9 mouse cellular contexts compared by ENCODE assay signal in the genomic region with DNA sequence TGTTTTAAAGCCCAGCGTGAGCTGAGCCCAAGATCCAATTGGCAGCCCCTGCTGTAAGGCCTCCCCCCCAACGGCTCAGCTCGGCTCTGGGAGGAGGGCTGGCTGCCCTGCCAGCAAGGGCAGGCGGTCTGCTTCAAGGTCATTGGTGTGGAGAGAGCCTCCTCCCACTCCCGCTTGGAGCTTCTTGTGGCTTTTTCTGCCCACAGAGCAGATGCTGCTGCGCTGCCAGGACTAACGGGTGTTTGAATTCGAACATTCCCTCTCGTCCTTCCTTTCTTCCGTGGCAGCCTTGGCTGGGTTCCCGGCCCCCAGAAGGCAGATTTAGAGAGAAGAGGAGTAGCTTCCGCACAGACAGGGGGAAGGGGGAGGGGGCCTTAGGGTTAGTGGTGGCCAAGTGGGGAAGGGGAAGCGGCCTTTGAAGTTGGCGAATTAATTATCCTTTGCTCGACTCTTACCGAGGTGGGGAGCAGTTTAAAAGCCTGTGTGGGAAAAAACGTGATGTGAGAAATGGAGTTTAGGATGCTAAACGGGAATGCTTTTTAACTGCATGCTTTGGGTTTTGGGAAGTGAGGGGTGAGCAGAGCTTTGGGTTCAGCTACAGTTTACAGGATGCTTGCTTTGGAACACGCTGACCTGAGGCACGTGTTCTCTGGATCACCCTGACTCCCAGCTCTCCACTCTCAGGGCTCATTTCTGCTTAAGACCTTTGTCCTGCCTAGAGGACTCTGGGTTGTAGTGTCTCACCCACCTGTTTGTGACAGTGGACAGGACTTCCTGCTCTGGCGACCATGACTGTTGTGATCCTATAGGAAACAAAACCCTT.
DNase-seq lines count a peak whose midpoint lies in the region; ATAC-seq and TF ChIP-seq lines count a peak whose summit lies in the region.
"Had no signal": no experiment of that assay in that cellular context is flagged by ENCODE, and none has a peak within 500 bp of the region (broad histone marks: within the 10 kb centered on the region; RNA-seq: fewer than 3 reads in every experiment).

No protein-coding gene starts in this region.

- 4% methylated on average over 21 of the region's 21 CpGs for WGBS in kidney, embryonic 15.5 days
- 7% methylated on average over 21 of the region's 21 CpGs for WGBS in heart, adult 2 months
- WGBS in limb, embryonic 15.5 days: 2% methylated on average over 21 of the region's 21 CpGs

- TF ChIP-seq POLR2A in heart, adult 2 months (IDR thresholded peaks at IDR 0.05; ENCODE audit: insufficient read depth, low read depth, low read length): no peak
- no peak for TF ChIP-seq POLR2A in myocyte (IDR thresholded peaks at IDR 0.05; ENCODE audit: insufficient read length, low read depth)

- H3K27ac ChIP-seq in kidney, embryonic 15.5 days: peak overlapping the region; percentile 83
- H3K27ac ChIP-seq in heart, adult 2 months: no peak overlapping the region
- H3K27ac ChIP-seq in limb, embryonic 15.5 days: peak overlapping the region; percentile 48; the same call in 1 of the 2 replicates

- no peaks in the 10 kb centered on the region for H3K36me3 ChIP-seq in kidney, embryonic 15.5 days
- no peaks in the 10 kb centered on the region for H3K36me3 ChIP-seq in heart, adult 2 months (ENCODE audit: control insufficient read depth, insufficient read depth, low read length)
- no peaks in the 10 kb centered on the region for H3K36me3 ChIP-seq in limb, embryonic 15.5 days
- H3K36me3 ChIP-seq in myocyte (ENCODE audit: control insufficient read depth, insufficient read depth): no peaks in the 10 kb centered on the region
- H3K36me3 ChIP-seq: G1E had no signal

- H3K9me3 ChIP-seq in kidney, embryonic 15.5 days (replicated peaks): no peaks in the 10 kb centered on the region
- no peaks in the 10 kb centered on the region for H3K9me3 ChIP-seq in limb, embryonic 15.5 days

- peak; percentile 89 for ATAC-seq in kidney, embryonic 15.5 days (replicated peaks; ENCODE audit: low FRiP score)
- peak; percentile 62 for ATAC-seq in limb, embryonic 15.5 days (ENCODE audit: insufficient number of reproducible peaks, low FRiP score, low TSS enrichment, low read depth)

- TF ChIP-seq EP300 in heart, adult 2 months (IDR thresholded peaks at IDR 0.05; ENCODE audit: insufficient read depth, low read depth, low read length): no peak

- peak overlapping the region; percentile 25 for H3K4me3 ChIP-seq in kidney, embryonic 15.5 days (replicated peaks)
- H3K4me3 ChIP-seq in heart, adult 2 months: no peak overlapping the region
- H3K4me3 ChIP-seq in limb, embryonic 15.5 days: peak overlapping the region; percentile 3
- no peak overlapping the region for H3K4me3 ChIP-seq in myocyte

- H3K4me1 ChIP-seq in kidney, embryonic 15.5 days: peaks cover 14% of the 10 kb centered on the region
- peaks cover 1% of the 10 kb centered on the region; the same call in 1 of the 2 replicates for H3K4me1 ChIP-seq in heart, adult 2 months (ENCODE audit: control insufficient read depth, insufficient read depth, low read length)
- peaks cover 14% of the 10 kb centered on the region for H3K4me1 ChIP-seq in limb, embryonic 15.5 days

- H3ac ChIP-seq in myocyte (ENCODE audit: control insufficient read depth, insufficient read length): no peak overlapping the region

- no peaks in the 10 kb centered on the region for H3K27me3 ChIP-seq in kidney, embryonic 15.5 days
- H3K27me3 ChIP-seq in heart, adult 2 months (ENCODE audit: control insufficient read depth, insufficient read depth, low read length): no peaks in the 10 kb centered on the region
- H3K27me3 ChIP-seq in limb, embryonic 15.5 days: no peaks in the 10 kb centered on the region
- no peaks in the 10 kb centered on the region for H3K27me3 ChIP-seq in myocyte (ENCODE audit: control insufficient read depth, insufficient read depth, insufficient read length)

- 0 out of 2 replicates have a peak overlapping the region, but pooled peaks have one; percentile 14 for H3K9ac ChIP-seq in kidney, embryonic 15.5 days
- H3K9ac ChIP-seq in heart, adult 2 months (ENCODE audit: low read depth, low read length): no peak overlapping the region
- H3K9ac ChIP-seq in limb, embryonic 15.5 days: 0 out of 2 replicates have a peak overlapping the region, but pooled peaks have one; percentile 0

- intact Hi-C loops in heart, adult 2 months (cut with DNase I): no loop called here

- TF ChIP-seq CTCF in heart, adult 2 months (IDR thresholded peaks at IDR 0.05): no peak

- H3K4me2 ChIP-seq in kidney, embryonic 15.5 days: peak overlapping the region; percentile 55
- H3K4me2 ChIP-seq in limb, embryonic 15.5 days: peak overlapping the region; percentile 39
- peak overlapping the region; percentile 58 for H3K4me2 ChIP-seq in myocyte (ENCODE audit: low read depth)

- no peak for DNase-seq in kidney, adult 18-20 months
- DNase-seq in embryo, embryonic 10 days (ENCODE audit: low spot score): peak; percentile 69
- peak; percentile 49 to 51 for DNase-seq in heart, adult 2 months
- peak; percentile 71 for DNase-seq in kidney, postnatal 10 days
- DNase-seq in testis, postnatal 10 days (ENCODE audit: low spot score): peak; percentile 81

- no peaks in the 10 kb centered on the region for H3K79me2 ChIP-seq in heart, adult 2 months (replicated peaks; ENCODE audit: control insufficient read depth, insufficient read depth, low read length)
- no peaks in the 10 kb centered on the region for H3K79me2 ChIP-seq in myocyte (ENCODE audit: control insufficient read depth, insufficient read depth)

TF ChIP-seq in myocyte, 11 proteins besides CTCF, POLR2A, EP300 and RAD21:
- TF ChIP-seq POLR2AphosphoS2 (IDR thresholded peaks at IDR 0.05; ENCODE audit: insufficient read length, low read depth) (no peak), REST (IDR thresholded peaks at IDR 0.05; ENCODE audit: insufficient read depth, insufficient read length) (no peak), E2F4 (IDR thresholded peaks at IDR 0.05; ENCODE audit: insufficient read depth) (no peak), TCF12 (IDR thresholded peaks at IDR 0.05; ENCODE audit: insufficient read depth, poor library complexity, severe bottlenecking) (no peak), MAX (IDR thresholded peaks at IDR 0.05; ENCODE audit: low read depth) (no peak), CEBPB (IDR thresholded peaks at IDR 0.05; ENCODE audit: insufficient read depth, poor library complexity, severe bottlenecking) (no peak), MYOG (IDR thresholded peaks at IDR 0.05; ENCODE audit: control insufficient read depth in 1 of 3, insufficient read depth in 1 of 3, insufficient read length in 2 of 3, low read depth in 2 of 3) (peak in 1 of 3 experiments; percentile 74), USF1 (IDR thresholded peaks at IDR 0.05; ENCODE audit: low read depth) (no peak), SRF (IDR thresholded peaks at IDR 0.05; ENCODE audit: control insufficient read depth, insufficient read length, low read depth) (no peak), TCF3 (IDR thresholded peaks at IDR 0.05; ENCODE audit: insufficient read length, low read depth) (no peak), MYOD1 (IDR thresholded peaks at IDR 0.05; ENCODE audit: control insufficient read depth in 1 of 3, insufficient read length in 2 of 3, low read depth in 2 of 3) (peak in 2 of 3 experiments; percentile 53 to 62)

Comparison
In these comparisons a context has a peak if more than half of its experiments do, and no peak if none do; other contexts are left out.
1. H3K4me3 ChIP-seq: peak in kidney, embryonic 15.5 days (single experiment) and limb, embryonic 15.5 days (single experiment); none in heart, adult 2 months (single experiment) and myocyte (single experiment).
2. Peak in every context shown above with its lines, with median percentiles within 50 percentile points of each other: H3K4me2 ChIP-seq.